Mouse (Mus musculus) limb, embryonic 11.5 days (tissue): ENCODE results near the gene Pitpnm2. TPM values are rescaled to one million over a fixed set of nuclear protein-coding genes. Genes with fewer than 3 reads are reported as not detected.
"Not testable (repeated sequence)": the region's sequence is repeated elsewhere in the genome, so short reads cannot be mapped to it uniquely, and the experiment has no call there.

Source experiments
- ATAC-seq: fragments of 200-750 bp; cut with Nextera tagmentation; 2 replicates; pipeline ENCODE4 v1.8.0; 2017; ENCODE audit warnings: low read depth; ENCODE audit not compliant: insufficient number of reproducible peaks, low FRiP score, low TSS enrichment
- DNase-seq: peaks from one replicate; pipeline ENCODE4 v3.0.0-alpha.2; 2015; ENCODE audit warnings: low spot score
- H3K27ac ChIP-seq: fragments of 300-500 bp; sonication (generic); replicated peaks from 2 replicates; pipeline ENCODE4 v1.5.1; 2014; ENCODE audit warnings: low read depth, mild to moderate bottlenecking, low read length
- H3K27me3 ChIP-seq: fragments of 300-500 bp; sonication (generic); 2 replicates; pipeline ENCODE4 v1.6.1; 2014; ENCODE audit warnings: mild to moderate bottlenecking, low read length, mixed read lengths; ENCODE audit not compliant: control insufficient read depth, insufficient read depth
- H3K36me3 ChIP-seq: fragments of 300-500 bp; sonication (generic); 2 replicates; pipeline ENCODE4 v1.6.1; 2014; ENCODE audit warnings: mild to moderate bottlenecking, low read length, moderate library complexity, mixed read lengths; ENCODE audit not compliant: control insufficient read depth, insufficient read depth
- H3K4me1 ChIP-seq: fragments of 300-500 bp; sonication (generic); 2 replicates; pipeline ENCODE4 v1.6.1; 2014; ENCODE audit warnings: low read length, mixed read lengths; ENCODE audit not compliant: control insufficient read depth, insufficient read depth
- H3K4me2 ChIP-seq: fragments of 300-500 bp; sonication (generic); 2 replicates; pipeline ENCODE4 v1.6.1; 2014; ENCODE audit warnings: low read depth, mild to moderate bottlenecking, moderate library complexity; ENCODE audit not compliant: severe bottlenecking
- H3K4me3 ChIP-seq: fragments of 300-500 bp; sonication (generic); 2 replicates; pipeline ENCODE4 v1.5.1; 2014; ENCODE audit warnings: low read depth, low read length
- H3K9ac ChIP-seq: fragments of 300-500 bp; sonication (generic); 2 replicates; pipeline ENCODE4 v1.6.1; 2014; ENCODE audit warnings: mild to moderate bottlenecking, low read length
- H3K9me3 ChIP-seq: fragments of 300-500 bp; sonication (generic); 2 replicates; pipeline ENCODE4 v1.6.1; 2016; ENCODE audit warnings: low read length; ENCODE audit not compliant: control insufficient read depth
- WGBS: fragments of 180-500 bp; shearing (Covaris S2); extraction: QIAGEN DNeasy Blood & Tissue Kit; methylation state at CpG from one replicate; pipeline ENCODE4 v1.1.7; 2014; 5-methylcytosine and 5-hydroxymethylcytosine counted together
- polyA plus RNA-seq: library from polyadenylated mRNA; unstranded; fragments of >200 nt; fragmentation: Nextera tagmentation; extraction: Ambion mirVana; gene quantifications from 2 replicates; pipeline ENCODE4 v1.2.1, GENCODE M21; 2014

The Pitpnm2 gene
- polyA plus RNA-seq, 1 experiment from 2014 or later: 3.4 TPM

- H3K9ac ChIP-seq: no peak overlapping the region
- no peak overlapping the region for H3K27ac ChIP-seq
- H3K4me1 ChIP-seq: no peaks in the 10 kb centered on the region
- ATAC-seq (no peak), DNase-seq (no peak)
- no peaks in the 10 kb centered on the region; the same call in 1 of the 2 replicates for H3K36me3 ChIP-seq
- no peaks in the 10 kb centered on the region for H3K27me3 ChIP-seq
- H3K4me3 ChIP-seq: no peak overlapping the region
- WGBS: 91% methylated on average over 7 of the region's 7 CpGs
- H3K9me3 ChIP-seq: no peaks in the 10 kb centered on the region
- no peak overlapping the region for H3K4me2 ChIP-seq
Observed at GRCm38 (mm10) chr5:124221736-124222040, 27.9 kb downstream of the Pitpnm2 start.

GRCm38 (mm10) chr5:124221037-124221735 is 28.4 kb downstream of the Pitpnm2 start:
- H3K4me3 ChIP-seq: no peak overlapping the region
- ATAC-seq (no peak), DNase-seq (no peak)
- H3K36me3 ChIP-seq: no peaks in the 10 kb centered on the region
- H3K4me1 ChIP-seq: no peaks in the 10 kb centered on the region
- 82% methylated on average over 7 of the region's 7 CpGs for WGBS
- H3K27me3 ChIP-seq: no peaks in the 10 kb centered on the region
- H3K27ac ChIP-seq: no peak overlapping the region
- no peaks in the 10 kb centered on the region for H3K9me3 ChIP-seq
- H3K9ac ChIP-seq: no peak overlapping the region
- no peak overlapping the region for H3K4me2 ChIP-seq

GRCm38 (mm10) chr5:124220551-124220950 is 29.0 kb downstream of the Pitpnm2 start:
- Histone ChIP-seq H3K27me3 (no peaks in the 10 kb centered on the region), H3K4me2 (no peak overlapping the region), H3K27ac (no peak overlapping the region), H3K4me1 (no peaks in the 10 kb centered on the region), H3K36me3 (no peaks in the 10 kb centered on the region), H3K9me3 (no peaks in the 10 kb centered on the region), H3K9ac (no peak overlapping the region), H3K4me3 (no peak overlapping the region)
- 93% methylated on average over 5 of the region's 5 CpGs for WGBS
- no peak for ATAC-seq
- no peak for DNase-seq

- Histone ChIP-seq H3K27ac (no peak overlapping the region), H3K9me3 (no peaks in the 10 kb centered on the region), H3K4me3 (no peak overlapping the region), H3K4me2 (no peak overlapping the region), H3K9ac (no peak overlapping the region), H3K4me1 (0 out of 2 replicates have a peak, but pooled peaks cover 4% of the 10 kb centered on the region), H3K27me3 (no peaks in the 10 kb centered on the region), H3K36me3 (no peaks in the 10 kb centered on the region)
- DNase-seq (no peak), ATAC-seq (no peak)
- 88% methylated on average over 10 of the region's 10 CpGs for WGBS
Observed at GRCm38 (mm10) chr5:124219431-124219830, 30.1 kb downstream of the Pitpnm2 start.

GRCm38 (mm10) chr5:124218986-124219385 is 30.6 kb downstream of the Pitpnm2 start:
- DNase-seq (no peak), ATAC-seq (no peak)
- no peak overlapping the region for H3K4me2 ChIP-seq
- no peaks in the 10 kb centered on the region for H3K36me3 ChIP-seq
- no peak overlapping the region for H3K27ac ChIP-seq
- H3K27me3 ChIP-seq: no peaks in the 10 kb centered on the region
- H3K9me3 ChIP-seq: no peaks in the 10 kb centered on the region
- 59% methylated on average over 7 of the region's 7 CpGs for WGBS
- no peak overlapping the region for H3K9ac ChIP-seq
- no peak overlapping the region for H3K4me3 ChIP-seq
- 0 out of 2 replicates have a peak, but pooled peaks cover 4% of the 10 kb centered on the region for H3K4me1 ChIP-seq

- Histone ChIP-seq H3K27ac (no peak overlapping the region), H3K27me3 (no peaks in the 10 kb centered on the region), H3K4me1 (0 out of 2 replicates have a peak, but pooled peaks cover 4% of the 10 kb centered on the region), H3K4me3 (no peak overlapping the region), H3K9me3 (no peaks in the 10 kb centered on the region), H3K4me2 (no peak overlapping the region), H3K9ac (no peak overlapping the region), H3K36me3 (no peaks in the 10 kb centered on the region)
- DNase-seq (no peak), ATAC-seq (no peak)
- WGBS: 41% methylated on average over 8 of the region's 8 CpGs
Observed at GRCm38 (mm10) chr5:124217566-124218249, 31.9 kb downstream of the Pitpnm2 start.

GRCm38 (mm10) chr5:124217092-124217491 is 32.5 kb downstream of the Pitpnm2 start:
- ATAC-seq, H3K4me3 ChIP-seq, H3K36me3 ChIP-seq, H3K9ac ChIP-seq, H3K4me1 ChIP-seq, H3K27ac ChIP-seq, H3K9me3 ChIP-seq, DNase-seq, H3K4me2 ChIP-seq, H3K27me3 ChIP-seq: not testable (repeated sequence)
- WGBS: 89% methylated on average over 5 of the region's 5 CpGs

GRCm38 (mm10) chr5:124216403-124216802 is 33.2 kb downstream of the Pitpnm2 start:
- H3K4me3 ChIP-seq: no peak overlapping the region
- DNase-seq (no peak), ATAC-seq (no peak)
- no peaks in the 10 kb centered on the region for H3K9me3 ChIP-seq
- no peaks in the 10 kb centered on the region for H3K36me3 ChIP-seq
- no peak overlapping the region for H3K27ac ChIP-seq
- H3K4me1 ChIP-seq: 0 out of 2 replicates have a peak, but pooled peaks cover 4% of the 10 kb centered on the region
- no peaks in the 10 kb centered on the region for H3K27me3 ChIP-seq
- no peak overlapping the region for H3K9ac ChIP-seq
- H3K4me2 ChIP-seq: no peak overlapping the region
- WGBS: 92% methylated on average over 6 of the region's 6 CpGs
